Mouse (Mus musculus): ENCODE data around the gene Gabrb3. TPM values are rescaled to one million over a fixed set of nuclear protein-coding genes. Genes with fewer than 3 reads are reported as not detected.

The Gabrb3 gene
- 0.25 and 0.26 TPM in 2 replicates for polyA plus RNA-seq (2012; rRNA removed)

DNA sequence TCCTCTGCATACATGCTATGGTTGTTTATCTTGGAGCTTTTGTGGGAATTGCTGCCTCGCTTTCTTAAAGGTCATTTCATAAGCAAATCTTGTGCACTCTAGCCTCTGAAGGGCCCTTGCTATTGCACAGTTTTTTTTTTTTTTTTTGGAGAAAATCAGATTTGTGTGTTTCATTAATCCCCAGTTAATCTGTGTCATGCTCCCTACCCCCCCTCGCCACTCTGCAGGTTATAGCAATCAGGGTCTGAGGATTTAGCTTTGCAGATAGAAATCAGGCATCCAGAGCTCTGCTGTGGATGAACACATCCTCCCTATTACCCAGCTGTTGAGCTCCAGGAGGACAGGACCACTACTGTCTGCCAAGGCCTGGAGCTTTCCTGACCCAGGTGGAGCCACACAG is at the start of gene Gabrb3:
TSS of gene Gabrb3 (plus strand) at position 301 of the 400 bp plus-strand sequence.
- no peak for DNase-seq (ENCODE audit: low spot score)

DNA sequence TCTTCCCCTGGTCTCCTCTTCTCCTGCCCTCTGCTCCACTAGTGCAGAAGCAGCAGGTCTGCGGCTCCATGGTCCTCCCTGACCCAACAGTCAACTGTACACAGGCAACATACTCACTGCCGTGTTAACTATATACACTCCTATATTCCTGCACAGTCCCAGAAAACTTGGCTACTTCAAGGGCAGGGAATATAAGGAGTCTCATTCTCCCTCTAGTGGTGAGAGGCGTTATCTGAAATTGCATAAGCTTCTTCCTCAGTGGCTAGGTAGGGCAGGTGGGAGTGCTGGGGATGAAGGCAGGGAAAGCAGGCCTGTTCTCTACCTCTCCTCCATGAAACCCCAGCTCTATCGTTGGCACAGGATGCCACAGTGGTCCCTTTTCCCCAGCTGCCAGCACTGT is 35.4 kb upstream of the Gabrb3 start:
- no peak for DNase-seq (ENCODE audit: low spot score)

DNA sequence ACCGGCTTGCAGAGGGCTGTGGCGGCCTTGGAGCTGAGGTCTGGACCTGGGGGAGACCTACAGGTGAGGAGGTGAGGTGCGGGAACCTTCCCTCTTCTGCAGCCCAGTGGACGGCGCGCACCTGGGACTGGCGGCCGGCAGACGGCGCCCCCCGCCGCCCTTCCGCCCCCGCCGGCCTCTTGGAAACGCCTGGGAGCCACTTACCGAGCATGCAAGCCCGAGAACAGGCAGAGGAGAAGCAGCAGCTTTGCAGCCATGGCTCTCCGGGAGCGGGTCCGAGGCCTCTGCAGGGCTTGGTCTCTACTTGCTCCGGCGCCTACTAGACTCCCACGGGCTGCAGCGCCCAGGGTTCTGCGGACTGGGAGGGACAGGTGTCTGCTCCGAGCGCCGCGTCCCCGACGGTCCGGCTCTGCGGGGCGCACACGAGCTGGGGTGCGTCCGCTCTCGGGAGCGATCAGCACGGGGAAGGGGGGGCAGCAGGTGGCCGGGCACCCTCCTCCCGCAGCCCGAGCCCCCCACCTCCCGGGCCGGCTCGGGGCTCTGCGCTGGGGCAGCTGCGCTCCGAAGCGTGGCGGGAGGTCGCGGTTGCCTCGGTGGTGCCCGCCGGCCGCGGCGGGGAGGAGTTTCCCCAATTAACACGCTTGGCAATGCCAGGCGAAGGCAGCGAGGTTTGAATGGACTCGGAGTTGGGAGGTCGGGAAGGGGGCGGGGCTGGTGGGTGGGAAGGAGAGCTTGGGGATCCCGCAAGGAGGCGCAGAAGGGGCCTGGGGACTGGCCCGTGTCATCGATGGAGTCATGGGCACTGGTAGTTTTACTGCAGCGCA is 32.8 kb upstream of the Gabrb3 start, which contains the start of gene Gabrg3:
TSS of gene Gabrg3 (minus strand) at position 672 of the 824 bp plus-strand sequence.
- DNase-seq (ENCODE audit: low spot score), result no peak

DNA sequence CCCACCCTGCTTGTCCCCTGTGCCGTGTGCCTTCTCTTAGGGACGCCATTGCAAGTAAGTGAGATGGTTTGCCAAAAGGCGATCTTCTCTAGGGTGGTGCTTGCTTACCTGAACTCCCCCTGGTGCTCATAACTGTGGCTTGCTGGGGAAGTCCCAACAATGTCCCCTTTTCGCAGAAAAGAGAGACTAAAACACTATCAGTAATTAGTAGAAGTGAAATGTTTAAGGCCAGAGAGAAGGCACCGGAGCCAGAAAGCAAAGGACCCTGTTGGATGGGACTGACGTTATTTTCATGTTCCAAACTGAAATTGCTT is 32.2 kb upstream of the Gabrb3 start:
- DNase-seq (ENCODE audit: low spot score), result no peak

DNA sequence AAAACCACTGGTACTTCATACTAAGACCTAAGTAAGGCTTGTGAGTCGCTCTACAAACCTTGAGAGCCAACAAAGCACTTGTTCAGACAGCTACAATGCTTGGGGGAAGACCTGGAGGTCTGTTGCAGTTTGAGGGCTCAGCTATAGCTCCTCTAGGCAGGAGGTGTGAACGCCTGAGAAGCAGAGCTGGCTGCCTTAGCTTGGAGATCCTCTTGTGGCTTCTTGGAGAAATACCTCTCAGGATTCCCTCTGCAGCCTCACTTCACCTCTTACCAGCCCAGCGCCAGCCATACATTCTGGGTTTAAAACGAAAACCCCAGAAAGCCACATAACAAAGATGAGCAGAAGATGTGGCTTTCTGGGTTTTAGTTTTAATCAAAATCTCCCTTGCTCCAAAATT is 29.4 kb upstream of the Gabrb3 start:
- no peak for DNase-seq (ENCODE audit: low spot score)

DNA sequence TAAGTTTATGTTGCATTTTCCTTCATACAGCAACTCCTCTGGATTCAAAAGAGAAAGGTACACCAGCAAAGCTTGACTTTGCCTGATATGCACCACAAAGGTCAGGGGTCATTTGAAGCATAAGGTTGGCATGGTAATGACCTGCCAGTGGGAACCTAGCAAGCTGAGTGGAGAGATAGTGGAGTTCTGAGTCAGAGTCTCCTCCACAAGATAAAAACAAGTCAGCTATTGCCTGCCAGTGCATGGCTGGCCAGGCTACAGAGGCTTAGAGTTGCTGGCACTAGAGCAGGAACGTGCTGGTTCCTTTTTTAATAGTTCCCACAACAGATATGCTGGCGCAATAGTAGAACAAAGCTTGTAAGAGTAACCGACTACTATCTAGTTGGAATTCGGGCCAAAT is 25.9 kb upstream of the Gabrb3 start:
- DNase-seq (ENCODE audit: low spot score), result no peak

DNA sequence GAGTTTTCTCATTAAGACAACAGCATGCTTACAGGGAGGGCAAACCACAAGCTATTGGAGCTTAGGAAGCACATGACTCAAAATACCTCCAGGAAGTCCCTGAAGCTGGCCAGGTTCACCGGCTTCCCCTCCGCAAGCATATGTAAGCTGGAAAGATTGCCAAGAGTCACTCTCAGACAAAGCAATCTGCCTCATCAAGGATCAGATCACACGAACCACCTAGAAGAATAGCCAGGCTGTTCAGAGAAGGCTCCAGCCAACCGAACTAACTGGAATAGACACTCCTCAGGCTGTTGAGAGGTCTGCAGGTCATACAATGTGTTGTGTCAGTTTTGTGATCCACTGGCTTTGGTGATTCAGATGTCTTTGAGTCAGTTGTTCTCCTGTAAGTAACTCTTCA is 8.3 kb upstream of the Gabrb3 start:
- no peak for DNase-seq (ENCODE audit: low spot score)

DNA sequence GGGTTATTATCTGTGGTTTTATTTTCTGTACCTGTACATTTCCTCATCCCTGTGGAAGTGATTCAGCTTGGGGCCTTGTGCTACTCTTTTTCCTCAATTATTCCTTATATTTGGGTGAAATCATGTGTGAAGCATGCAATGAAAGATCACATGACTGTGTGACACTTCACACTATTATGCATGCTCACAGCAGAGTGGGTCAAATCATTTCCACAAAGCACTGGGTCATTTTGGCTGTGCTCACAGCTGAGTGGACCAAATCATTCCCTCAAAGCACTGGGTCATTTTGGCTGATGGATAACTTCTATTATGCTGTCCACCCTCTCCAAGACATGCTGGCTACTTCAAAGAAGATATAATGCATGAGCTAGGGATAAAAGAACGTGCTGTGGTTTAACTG is 6.6 kb upstream of the Gabrb3 start:
- no peak for DNase-seq (ENCODE audit: low spot score)

DNA sequence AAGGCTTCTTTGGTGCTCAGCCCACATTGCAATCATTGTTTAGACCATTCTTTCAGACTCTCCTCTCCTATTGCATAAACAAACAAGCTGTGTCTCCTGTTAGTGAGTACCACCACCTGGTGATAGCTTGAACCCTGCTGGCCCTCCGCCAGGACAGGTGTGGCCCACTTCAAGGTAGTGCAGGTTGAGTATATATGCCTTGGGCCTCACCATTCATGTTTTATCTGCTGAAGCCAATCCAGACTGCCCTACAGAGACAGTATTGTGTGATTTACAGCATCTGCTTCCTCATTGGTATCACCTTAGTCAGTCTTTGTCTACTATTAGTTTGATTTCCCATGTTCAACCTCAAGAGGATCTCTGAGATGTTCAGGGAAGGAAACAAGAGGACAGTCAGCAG is 1.6 kb downstream of the Gabrb3 start:
- DNase-seq (ENCODE audit: low spot score), result no peak

DNA sequence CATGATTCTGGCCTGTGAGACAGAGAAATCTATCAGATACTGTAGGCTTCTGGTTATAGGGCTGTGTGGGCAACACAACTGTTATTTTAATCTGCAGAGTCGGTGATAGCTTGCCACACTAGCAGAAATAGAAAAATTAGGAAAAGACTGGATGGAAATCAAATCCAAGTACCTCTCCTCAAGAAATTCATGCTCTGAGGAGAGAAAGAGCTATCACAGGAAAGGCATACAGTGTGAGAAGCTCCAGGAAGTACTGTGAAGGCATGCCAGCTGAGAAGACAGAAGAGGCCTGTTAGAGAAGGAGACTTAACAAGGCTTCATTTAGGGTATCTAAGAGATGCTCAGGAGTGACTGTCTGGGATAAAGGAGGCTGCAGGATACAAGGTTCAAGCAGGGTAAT is 3.2 kb downstream of the Gabrb3 start:
- no peak for DNase-seq (ENCODE audit: low spot score)

DNA sequence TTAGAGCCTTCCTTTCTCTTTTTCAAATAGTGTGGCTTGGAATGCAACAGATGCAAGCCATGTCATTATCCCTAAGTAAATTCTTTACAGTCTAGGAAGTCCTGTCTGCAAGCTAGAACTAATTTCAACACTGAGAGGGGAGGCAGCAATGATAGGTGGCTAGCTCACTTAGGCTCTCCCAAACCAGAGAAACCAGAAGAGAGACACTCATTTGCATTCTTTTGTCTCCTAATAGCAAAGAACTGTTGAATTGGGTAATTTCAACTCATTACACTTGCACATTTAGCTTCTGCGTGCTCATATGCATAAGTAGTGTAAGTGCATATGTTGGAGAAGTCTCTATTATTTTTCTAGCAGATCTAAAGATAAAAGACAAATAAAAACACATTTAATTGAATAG is 28.7 kb downstream of the Gabrb3 start:
- no peak for DNase-seq (ENCODE audit: low spot score)

DNA sequence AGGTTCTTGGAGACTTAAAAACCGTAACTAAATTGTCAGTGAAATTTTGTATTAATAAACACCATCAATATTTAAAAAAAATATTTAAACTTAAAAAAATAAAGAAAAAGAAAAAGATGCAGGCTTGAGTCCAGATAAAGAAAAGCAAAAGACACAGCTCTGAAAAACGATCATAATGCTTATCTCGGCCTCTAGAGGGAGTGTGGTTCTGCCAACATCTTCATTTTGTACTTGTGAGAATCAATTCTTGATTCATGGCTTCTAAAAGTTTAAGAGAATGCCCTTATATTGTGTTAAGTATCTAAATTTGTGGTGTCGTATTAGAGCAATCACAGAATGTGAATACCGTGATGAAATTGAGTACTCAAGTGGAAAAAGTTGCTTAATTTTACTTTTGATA is 40.9 kb downstream of the Gabrb3 start:
- no peak for DNase-seq (ENCODE audit: low spot score)

DNA sequence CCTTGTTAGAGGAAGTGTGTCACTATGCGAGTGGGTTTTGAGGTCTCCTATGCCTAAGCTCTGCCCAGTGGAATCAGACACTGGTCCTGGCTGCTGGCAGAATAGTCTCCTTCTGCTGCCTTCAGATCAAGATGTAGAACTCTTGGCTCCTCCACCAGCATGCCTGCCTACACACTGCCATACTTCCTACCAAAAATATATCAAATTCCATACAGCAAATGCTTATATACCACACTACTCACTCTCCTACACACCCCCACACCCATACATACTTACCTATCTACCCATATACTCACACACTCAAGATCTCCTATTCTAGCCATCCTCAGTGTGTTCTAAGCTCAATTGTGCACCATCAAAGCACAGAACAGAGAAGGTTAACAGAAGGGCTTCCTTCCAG is 51.8 kb downstream of the Gabrb3 start:
- no peak for DNase-seq (ENCODE audit: low spot score)

DNA sequence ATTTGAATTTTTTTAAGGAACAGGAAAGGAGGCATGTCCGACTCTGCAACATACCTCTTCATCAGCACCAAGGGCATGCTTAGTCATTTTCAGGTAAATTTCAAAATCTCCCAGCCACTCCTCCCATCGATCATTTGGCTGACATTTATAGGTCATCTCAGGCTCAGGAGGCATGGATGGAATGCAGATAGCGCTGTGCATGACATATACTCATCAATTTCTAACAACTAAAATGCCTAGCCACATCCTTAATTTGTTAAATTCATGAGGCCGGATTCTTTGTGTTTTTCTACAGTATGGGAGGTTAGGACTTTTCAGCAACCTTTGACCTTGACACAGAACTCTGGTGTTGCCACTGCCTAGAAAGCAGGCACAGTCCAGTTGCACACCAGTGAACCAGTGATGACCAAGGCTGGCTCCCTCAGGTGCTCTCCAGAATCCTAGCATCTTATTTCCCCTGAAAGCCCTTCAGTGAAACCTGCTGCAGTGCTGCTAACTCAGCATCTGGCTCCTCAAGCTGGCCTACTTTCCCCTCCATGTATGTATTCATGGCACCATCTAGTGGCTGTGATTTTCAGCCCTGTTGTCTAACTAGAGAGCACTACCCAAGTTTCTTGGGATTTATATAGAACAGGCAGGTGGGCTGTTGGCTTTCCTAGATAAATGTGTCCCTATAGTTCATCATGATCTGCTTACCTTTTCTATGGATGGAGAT is 54.5 kb downstream of the Gabrb3 start:
- no peak for DNase-seq (ENCODE audit: low spot score)

DNA sequence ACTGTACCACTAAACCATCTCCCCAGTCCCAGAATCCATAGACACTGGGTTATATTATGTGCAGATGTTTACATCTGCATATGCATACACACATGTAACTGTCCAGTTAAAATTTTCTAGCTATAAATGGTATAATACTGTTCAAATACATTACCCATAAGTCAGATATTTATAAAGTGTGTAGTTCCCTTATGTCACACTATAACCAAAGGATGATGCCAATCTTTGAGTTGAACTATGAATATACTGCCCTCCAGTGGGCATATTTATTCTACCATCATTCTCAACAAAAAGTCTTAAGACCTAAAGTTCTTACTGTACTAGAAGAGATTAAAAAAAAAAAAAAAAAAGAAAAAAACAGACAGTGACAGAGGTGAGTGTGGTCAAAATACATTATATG is 63.4 kb downstream of the Gabrb3 start:
- DNase-seq (ENCODE audit: low spot score), result no peak

DNA sequence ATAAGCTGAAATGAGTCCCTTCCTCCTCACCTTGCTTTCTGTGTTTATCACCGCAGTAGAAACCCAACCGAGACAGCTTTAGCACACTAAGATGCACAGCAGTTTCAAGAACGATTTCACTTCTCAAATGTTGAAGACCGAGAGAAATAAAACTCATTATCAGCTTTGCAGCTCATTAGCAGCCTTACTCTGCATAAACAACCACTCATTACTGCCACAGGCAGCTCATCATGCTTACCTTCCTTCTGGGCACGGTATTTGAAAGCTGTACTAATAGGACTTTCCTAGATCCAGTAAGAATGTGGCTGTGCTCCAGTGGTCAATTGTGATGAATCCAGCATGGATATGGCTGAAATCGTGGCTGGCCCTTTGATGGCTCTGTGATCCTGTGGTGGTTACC is 67.4 kb downstream of the Gabrb3 start:
- DNase-seq (ENCODE audit: low spot score), result no peak

DNA sequence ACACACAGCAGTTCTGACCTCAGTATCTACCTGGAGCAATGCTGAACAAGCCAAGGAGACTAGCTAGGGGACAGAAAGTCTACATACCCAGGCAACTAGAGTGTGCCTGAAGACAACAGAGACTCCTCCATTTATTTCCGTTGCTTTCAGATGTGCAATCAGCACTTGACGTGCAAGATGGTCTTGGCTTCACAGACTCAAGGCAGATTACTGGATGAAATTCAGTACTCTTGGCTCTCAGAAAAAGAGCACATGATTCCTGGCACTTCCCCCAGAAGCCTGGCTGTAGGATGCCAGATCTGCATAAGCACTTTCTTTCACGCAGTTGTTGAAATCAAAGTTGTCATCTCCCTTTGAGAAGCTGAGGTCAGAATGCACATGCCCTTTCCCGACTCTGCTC is 72.3 kb downstream of the Gabrb3 start:
- no peak for DNase-seq (ENCODE audit: low spot score)

DNA sequence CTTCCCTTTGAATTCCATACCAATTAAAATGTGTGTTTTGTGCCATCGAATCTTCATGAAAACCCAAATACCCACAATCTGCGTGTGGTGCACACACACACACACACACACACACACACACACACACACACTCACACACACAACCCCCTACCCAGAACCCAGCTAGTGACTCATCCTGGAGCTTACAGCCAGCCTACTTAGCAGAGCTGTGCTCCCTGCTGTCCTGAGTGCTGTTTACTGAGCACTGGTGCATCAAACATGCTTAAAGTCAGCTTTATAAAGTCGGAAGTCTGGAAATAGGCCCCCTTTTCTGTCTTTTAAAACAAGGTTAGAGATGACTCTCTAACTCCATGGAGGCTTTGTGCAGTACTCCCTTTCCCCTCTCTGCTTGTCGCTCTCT is 83.3 kb downstream of the Gabrb3 start:
- no peak for DNase-seq (ENCODE audit: low spot score)

DNA sequence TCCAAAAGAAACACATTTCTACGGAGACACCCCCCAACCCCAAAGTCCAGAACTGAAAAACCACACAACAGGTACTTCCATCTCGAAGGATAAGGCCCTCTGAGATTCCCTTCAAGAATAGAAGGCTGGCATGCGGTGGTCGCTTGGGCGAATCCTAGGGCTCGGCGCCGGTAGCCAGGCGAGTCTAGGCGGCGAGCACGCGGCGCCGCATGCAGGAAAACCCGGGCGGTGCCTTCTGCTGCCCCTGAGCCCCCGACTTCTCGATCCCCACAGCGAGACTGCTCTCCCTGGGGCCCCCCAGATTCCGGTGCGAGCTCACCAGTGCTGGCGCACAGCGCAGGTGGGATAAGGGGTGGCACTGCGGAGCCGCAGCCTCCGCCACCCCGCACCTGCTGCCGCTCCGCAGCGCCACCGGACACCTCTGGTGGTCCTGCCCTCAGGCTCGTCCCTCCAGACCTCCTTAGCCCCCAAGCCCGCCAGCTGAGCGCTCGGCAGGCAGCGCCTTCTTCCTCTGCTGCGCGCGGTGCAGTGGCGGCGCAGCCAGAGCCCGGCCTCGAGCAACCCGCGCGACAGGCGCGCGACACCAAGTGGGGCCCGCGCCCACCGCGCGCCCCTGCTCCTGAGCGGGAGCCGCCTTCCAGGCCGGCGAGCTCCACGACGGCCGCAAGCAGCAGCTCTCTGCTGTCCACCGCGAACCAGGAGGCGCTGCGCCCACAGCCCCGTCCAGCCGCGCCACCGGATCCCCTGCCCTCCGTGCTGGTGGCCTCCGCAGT is 89.6 kb downstream of the Gabrb3 start:
- no peak for DNase-seq (ENCODE audit: low spot score)

DNA sequence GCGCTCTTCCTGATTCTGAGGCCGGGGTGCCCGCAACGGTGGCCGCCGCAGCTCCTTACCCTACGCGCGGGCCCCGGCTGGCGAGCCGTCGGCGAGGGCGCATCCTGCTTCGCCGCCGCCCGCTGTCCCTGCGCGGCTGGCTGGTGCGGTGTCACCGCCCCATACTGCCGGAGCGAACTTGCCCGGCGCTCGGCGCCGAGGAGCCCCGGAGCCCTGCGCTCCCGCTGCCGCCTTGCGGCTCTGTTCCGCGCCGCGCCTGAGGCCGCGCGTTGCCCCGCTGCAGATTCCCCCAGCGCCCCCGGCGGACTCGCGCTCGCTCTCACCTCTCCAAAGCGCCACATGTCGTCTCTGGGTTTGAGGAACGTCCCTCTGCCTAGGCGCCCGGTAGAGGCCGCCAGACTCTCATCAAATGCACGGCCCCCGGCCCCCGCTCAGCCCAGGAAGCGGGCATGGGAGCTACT is 90.2 kb downstream of the Gabrb3 start, which contains the start of gene Gabra5:
TSS of gene Gabra5 (minus strand) at position 379 of the 461 bp plus-strand sequence.
- DNase-seq (ENCODE audit: low spot score), result no peak

DNA sequence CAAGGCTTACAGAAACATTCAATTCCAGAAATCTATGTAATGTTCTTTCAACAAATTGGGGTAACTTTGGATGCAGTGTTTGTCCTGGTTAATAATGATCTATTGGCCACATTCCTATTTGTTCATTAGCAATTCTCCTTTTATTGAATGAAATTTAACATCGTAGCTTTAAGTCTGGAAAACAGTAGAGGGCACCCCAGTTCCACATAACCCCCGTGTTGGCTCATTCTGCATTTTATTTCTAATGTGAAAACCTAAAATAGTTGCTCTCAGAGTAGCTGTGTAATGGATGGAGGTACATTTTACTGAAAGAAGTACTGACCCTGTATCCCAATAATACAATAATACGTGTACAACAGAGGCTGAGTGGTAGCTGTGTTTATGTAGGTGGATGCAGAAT is 93.5 kb downstream of the Gabrb3 start:
- no peak for DNase-seq (ENCODE audit: low spot score)

DNA sequence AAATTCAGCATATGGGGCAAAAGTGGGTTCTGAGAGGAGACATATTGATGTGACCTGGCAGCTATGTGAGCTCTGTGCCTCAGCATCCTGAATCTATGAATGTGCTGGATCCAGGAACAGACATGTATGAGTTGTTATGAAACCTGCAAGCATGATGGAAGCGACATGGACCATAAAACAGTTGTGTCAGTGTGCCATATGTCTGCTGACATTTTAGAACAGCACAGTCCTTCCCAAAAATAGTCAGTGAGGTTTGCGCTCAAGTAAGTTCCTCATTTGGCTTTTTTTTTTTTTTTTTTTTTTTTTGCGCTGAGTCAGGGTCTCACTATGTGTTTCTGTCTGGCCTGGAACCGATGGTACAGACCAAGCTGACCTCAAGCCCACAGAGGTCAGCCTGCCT is 110.0 kb downstream of the Gabrb3 start:
- no peak for DNase-seq (ENCODE audit: low spot score)

DNA sequence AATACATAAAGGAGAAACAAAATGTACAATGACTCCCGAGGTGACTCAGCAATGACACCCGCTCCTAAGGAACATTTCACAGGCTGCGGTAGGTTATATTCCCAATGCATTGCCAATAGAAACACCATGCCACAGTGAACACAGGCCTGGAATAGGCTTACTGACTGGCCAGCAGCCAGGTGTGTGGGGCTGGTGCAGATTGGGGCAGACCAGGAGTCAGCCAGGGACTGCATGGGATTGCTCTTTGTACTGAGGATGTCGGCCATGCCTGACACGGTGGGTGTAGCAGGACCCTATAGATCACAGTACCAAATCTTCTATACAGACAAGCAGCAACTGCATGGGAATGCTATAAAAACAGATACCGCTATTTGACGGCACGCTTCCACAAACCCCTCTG is 110.5 kb downstream of the Gabrb3 start:
- no peak for DNase-seq (ENCODE audit: low spot score)
